Mouse (Mus musculus): ENCODE results near the gene Pde11a. TPM values are rescaled to one million over a fixed set of nuclear protein-coding genes. Genes with fewer than 3 reads are reported as not detected.
A peak's percentile ranks its signal among the peaks of the same experiment; 100 is the strongest.
"Not testable (repeated sequence)": the region's sequence is repeated elsewhere in the genome, so short reads cannot be mapped to it uniquely, and the experiment has no call there.

The Pde11a gene
- polyA plus RNA-seq, 1 experiment from 2014 or later: 0.59 TPM

DNA sequence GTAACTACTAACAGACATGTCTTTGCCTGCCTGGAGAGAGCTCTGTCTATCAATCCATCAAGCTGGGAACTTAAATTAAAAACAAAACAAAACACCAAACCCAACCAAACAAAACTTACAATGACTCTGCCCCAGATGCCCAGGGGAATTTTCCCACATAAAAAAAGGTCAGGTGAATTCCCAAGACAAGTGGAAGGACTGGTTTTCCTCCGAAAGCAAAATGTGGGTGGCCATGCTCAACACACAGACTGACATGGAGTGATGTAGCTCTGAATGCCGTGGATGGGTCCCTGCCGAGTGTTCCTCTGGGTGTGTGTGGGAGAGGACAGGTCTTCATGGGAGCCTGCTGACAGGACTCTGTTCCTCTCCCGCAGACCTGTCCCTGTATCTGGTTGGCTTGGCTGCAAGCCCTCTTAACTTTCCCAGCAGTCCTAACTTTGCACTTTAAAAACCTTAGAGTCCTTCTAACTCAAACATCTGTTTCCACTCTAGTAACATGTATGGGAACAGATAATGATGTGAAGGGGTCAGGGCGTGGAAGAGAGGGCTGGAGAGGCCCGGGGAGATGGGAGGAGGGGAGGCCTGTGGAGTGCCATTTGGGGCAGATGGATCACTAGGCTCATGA is 346.9 kb downstream of the Pde11a start:
- H3K27ac ChIP-seq (replicated peaks): no peak overlapping the region
- H3K4me1 ChIP-seq: peaks cover 44% of the 10 kb centered on the region
- 78% methylated on average over 6 of the region's 6 CpGs for WGBS
- no peak for ATAC-seq (replicated peaks)
- H3K9ac ChIP-seq (replicated peaks): no peak overlapping the region
- H3K4me3 ChIP-seq: no peak overlapping the region
- no peaks in the 10 kb centered on the region for H3K36me3 ChIP-seq
- no peaks in the 10 kb centered on the region for H3K9me3 ChIP-seq
- no peak overlapping the region for H3K4me2 ChIP-seq (replicated peaks)
- no peaks in the 10 kb centered on the region for H3K27me3 ChIP-seq

GRCm38 (mm10) chr2:75990885-75991539 is 347.6 kb downstream of the Pde11a start:
- Histone ChIP-seq H3K27ac (replicated peaks) (no peak overlapping the region), H3K9me3 (no peaks in the 10 kb centered on the region), H3K36me3 (no peaks in the 10 kb centered on the region), H3K9ac (replicated peaks) (no peak overlapping the region), H3K4me1 (peaks cover 44% of the 10 kb centered on the region), H3K27me3 (no peaks in the 10 kb centered on the region), H3K4me2 (replicated peaks) (no peak overlapping the region), H3K4me3 (no peak overlapping the region)
- WGBS: 63% methylated on average over 13 of the region's 13 CpGs
- no peak; the same call in 1 of the 2 replicates for ATAC-seq (replicated peaks)

DNA sequence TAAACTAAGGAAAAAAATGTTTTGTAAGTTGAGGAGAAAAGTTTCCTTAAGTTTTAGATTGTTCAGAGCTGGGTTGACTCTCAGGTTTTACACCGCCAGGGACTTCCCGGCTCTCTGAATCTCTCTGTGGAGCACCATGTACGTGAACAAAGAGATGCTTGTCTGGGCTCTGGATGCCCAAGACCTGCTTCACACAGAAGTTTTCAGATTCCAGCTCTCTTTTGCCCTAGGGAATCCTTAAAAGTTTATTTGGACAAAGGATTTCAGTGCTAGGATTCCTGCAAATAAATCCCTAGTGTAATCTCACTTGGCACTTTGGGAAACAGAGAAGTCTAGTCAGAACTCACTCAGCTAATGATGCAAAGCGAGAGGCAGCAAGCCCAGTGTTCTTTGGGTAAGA is 348.9 kb downstream of the Pde11a start:
- H3K4me1 ChIP-seq: peaks cover 50% of the 10 kb centered on the region
- ATAC-seq (replicated peaks): no peak
- whole genome bisulfite sequencing: 55% methylated on average over 4 of the region's 4 CpGs
- peak overlapping the region; percentile 84 for H3K27ac ChIP-seq (replicated peaks)
- no peaks in the 10 kb centered on the region for H3K27me3 ChIP-seq
- no peak overlapping the region for H3K4me3 ChIP-seq
- H3K36me3 ChIP-seq: no peaks in the 10 kb centered on the region
- no peak overlapping the region for H3K9ac ChIP-seq (replicated peaks)
- no peak overlapping the region for H3K4me2 ChIP-seq (replicated peaks)
- no peaks in the 10 kb centered on the region for H3K9me3 ChIP-seq

GRCm38 (mm10) chr2:75988779-75989363 is 349.7 kb downstream of the Pde11a start:
- 30% methylated on average over 7 of the region's 7 CpGs for WGBS
- peak; percentile 54 for ATAC-seq (replicated peaks)

GRCm38 (mm10) chr2:75988378-75988777 is 350.2 kb downstream of the Pde11a start:
- H3K4me2 ChIP-seq (replicated peaks): peak overlapping the region; percentile 19
- no peaks in the 10 kb centered on the region for H3K27me3 ChIP-seq
- no peak overlapping the region for H3K9ac ChIP-seq (replicated peaks)
- H3K9me3 ChIP-seq: no peaks in the 10 kb centered on the region
- peak; percentile 23; the same call in 1 of the 2 replicates for ATAC-seq (replicated peaks)
- 43% methylated on average over 4 of the region's 4 CpGs for WGBS
- no peaks in the 10 kb centered on the region for H3K36me3 ChIP-seq
- peaks cover 50% of the 10 kb centered on the region for H3K4me1 ChIP-seq
- peak overlapping the region; percentile 84 for H3K27ac ChIP-seq (replicated peaks)
- H3K4me3 ChIP-seq: no peak overlapping the region

More at GRCm38 (mm10) chr2:75988779-75989363, 349.7 kb downstream of the Pde11a start:
- no peak overlapping the region for H3K4me3 ChIP-seq
- H3K9me3 ChIP-seq: no peaks in the 10 kb centered on the region
- H3K36me3 ChIP-seq: no peaks in the 10 kb centered on the region
- H3K27me3 ChIP-seq: no peaks in the 10 kb centered on the region
- peak overlapping the region; percentile 84 for H3K27ac ChIP-seq (replicated peaks)
- H3K4me2 ChIP-seq (replicated peaks): peak overlapping the region; percentile 19
- H3K4me1 ChIP-seq: peaks cover 53% of the 10 kb centered on the region
- no peak overlapping the region for H3K9ac ChIP-seq (replicated peaks)

DNA sequence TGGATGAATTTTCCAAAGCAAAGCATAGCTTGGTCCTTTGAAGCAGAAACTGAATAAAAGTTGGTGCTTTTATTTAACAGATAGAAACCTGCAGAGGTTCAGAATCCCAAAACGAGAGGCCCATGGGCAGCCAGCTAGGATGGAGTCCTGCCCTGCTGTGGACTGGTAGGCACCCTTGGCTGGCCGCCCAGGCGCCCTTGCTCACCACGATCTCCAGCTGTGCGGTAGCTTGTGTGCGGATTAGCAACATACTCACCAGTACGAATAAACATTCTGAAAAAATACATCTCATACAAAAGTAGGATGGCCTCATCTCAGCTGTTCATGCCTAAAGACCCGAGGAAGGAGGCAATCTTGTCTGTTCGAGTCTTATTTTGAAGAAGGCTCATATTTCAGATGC is 350.8 kb downstream of the Pde11a start:
- H3K36me3 ChIP-seq: no peaks in the 10 kb centered on the region
- no peak overlapping the region for H3K9ac ChIP-seq (replicated peaks)
- H3K27me3 ChIP-seq: no peaks in the 10 kb centered on the region
- no peak overlapping the region for H3K4me3 ChIP-seq
- H3K4me1 ChIP-seq: peaks cover 44% of the 10 kb centered on the region
- 69% methylated on average over 9 of the region's 9 CpGs for WGBS
- H3K4me2 ChIP-seq (replicated peaks): no peak overlapping the region
- H3K9me3 ChIP-seq: no peaks in the 10 kb centered on the region
- ATAC-seq (replicated peaks): no peak
- H3K27ac ChIP-seq (replicated peaks): peak overlapping the region; percentile 84

DNA sequence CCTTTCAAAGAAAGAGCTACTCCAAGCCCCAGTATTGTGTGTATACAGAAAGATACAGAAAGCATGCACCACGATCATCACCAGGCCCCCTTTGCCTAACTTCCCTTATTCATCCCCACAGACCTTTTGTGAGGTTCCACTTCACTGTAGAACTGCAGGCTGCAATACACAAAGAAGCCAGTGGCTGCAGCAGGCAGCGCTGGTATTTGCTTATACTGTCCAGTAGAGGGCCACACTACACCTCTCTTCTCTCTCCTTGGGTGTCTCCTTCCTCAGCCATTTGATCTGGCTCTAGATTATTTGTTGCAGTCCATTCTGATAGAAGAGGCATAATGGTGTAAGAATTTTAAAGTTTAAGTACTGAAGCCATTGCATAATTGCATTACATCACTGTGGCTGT is 353.4 kb downstream of the Pde11a start:
- H3K9me3 ChIP-seq: no peaks in the 10 kb centered on the region
- 0 out of 2 replicates have a peak overlapping the region, but pooled peaks have one; percentile 20 for H3K9ac ChIP-seq (replicated peaks)
- no peaks in the 10 kb centered on the region for H3K36me3 ChIP-seq
- H3K27me3 ChIP-seq: no peaks in the 10 kb centered on the region
- WGBS: 0% methylated on average over 2 of the region's 2 CpGs
- ATAC-seq (replicated peaks): peak; percentile 71
- peak overlapping the region; percentile 32; the same call in 1 of the 2 replicates for H3K27ac ChIP-seq (replicated peaks)
- H3K4me2 ChIP-seq (replicated peaks): no peak overlapping the region
- no peak overlapping the region for H3K4me3 ChIP-seq
- H3K4me1 ChIP-seq: peaks cover 25% of the 10 kb centered on the region

DNA sequence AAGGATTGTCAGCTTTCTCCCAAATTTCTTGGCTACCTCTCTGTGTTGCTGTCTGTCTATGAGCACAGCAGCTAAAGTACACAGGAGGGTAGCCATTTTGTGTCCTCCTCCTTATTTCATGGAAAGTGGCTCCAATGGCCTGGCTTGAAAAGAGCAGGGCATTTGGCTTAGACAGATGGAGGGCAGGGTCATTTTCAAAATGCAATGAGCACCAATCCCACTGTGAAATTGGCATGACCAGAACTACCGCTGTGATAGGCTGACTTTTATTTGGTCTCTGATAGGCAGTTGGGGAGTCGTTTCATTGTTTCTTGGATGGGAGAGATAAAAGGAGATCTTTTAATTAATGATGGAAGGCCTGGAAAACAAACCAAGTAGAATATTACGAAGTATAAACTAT is 354.7 kb downstream of the Pde11a start:
- WGBS: 84% methylated on average over 3 of the region's 3 CpGs
- no peak for ATAC-seq (replicated peaks)
- H3K9me3 ChIP-seq: no peaks in the 10 kb centered on the region

GRCm38 (mm10) chr2:75983091-75983490 is 355.5 kb downstream of the Pde11a start:
- H3K27ac ChIP-seq (replicated peaks): no peak overlapping the region
- H3K27me3 ChIP-seq: no peaks in the 10 kb centered on the region
- H3K9ac ChIP-seq (replicated peaks): no peak overlapping the region
- H3K36me3 ChIP-seq: no peaks in the 10 kb centered on the region
- H3K4me1 ChIP-seq: peaks cover 15% of the 10 kb centered on the region
- no peak for ATAC-seq (replicated peaks)
- 98% methylated on average over 3 of the region's 3 CpGs for WGBS
- H3K4me2 ChIP-seq (replicated peaks): no peak overlapping the region
- H3K9me3 ChIP-seq: no peaks in the 10 kb centered on the region
- no peak overlapping the region for H3K4me3 ChIP-seq

More for the DNA sequence above, 354.7 kb downstream of the Pde11a start:
- Histone ChIP-seq H3K27me3 (no peaks in the 10 kb centered on the region), H3K36me3 (no peaks in the 10 kb centered on the region), H3K9ac (replicated peaks) (no peak overlapping the region), H3K4me3 (no peak overlapping the region), H3K4me2 (replicated peaks) (no peak overlapping the region), H3K4me1 (peaks cover 23% of the 10 kb centered on the region), H3K27ac (replicated peaks) (no peak overlapping the region)

- 94% methylated on average over 4 of the region's 4 CpGs for WGBS
- Histone ChIP-seq H3K36me3 (no peaks in the 10 kb centered on the region), H3K4me3 (no peak overlapping the region), H3K4me2 (replicated peaks) (no peak overlapping the region), H3K9me3 (no peaks in the 10 kb centered on the region), H3K4me1 (peaks cover 10% of the 10 kb centered on the region), H3K9ac (replicated peaks) (no peak overlapping the region), H3K27me3 (no peaks in the 10 kb centered on the region), H3K27ac (replicated peaks) (no peak overlapping the region)
- no peak for ATAC-seq (replicated peaks)
Measured at GRCm38 (mm10) chr2:75982626-75983025, 355.9 kb downstream of the Pde11a start.

DNA sequence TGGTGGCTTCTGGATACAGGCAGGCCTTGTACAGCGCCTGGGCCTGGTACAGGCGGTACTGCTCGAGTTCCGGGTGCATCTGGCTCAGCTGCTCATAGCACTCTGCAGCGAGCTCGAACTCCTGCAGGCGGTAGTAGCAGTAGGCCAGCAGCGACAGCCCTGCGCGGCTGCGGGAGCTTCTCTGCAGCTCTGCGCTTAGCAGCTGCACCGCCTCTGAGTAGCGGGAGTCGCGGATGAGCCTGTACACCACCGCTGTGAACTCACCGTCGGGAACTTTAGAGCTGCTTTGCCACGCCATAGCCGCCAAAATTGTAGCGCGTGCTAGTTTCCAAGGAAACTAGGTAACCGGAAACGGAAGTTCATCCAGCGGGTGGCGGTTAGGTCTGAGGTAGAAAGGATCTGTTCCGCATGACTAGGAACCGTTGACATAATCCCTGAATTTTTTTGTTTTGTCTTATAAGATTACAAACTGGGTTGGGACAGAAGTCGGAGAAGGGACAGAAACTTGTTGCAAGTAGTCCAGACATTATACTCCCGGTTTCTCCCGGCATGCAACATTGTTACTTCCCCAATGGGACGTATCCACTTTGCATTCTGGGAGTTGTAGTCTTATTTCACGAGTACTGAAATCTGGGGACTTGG is 357.0 kb downstream of the Pde11a start, which contains the start of gene Ttc30a1:
Gene Ttc30a1 (minus strand): TSS at position 528 of the 642 bp plus-strand sequence.
- WGBS: 2% methylated on average over 34 of the region's 34 CpGs
- peak; percentile 83 for ATAC-seq (replicated peaks)
- peak within 1 kb of the TSS; percentile 77 for H3K4me2 ChIP-seq (replicated peaks)
- 0 out of 2 replicates have a peak within 1 kb of the TSS, but pooled peaks have one; percentile 56 for H3K27ac ChIP-seq (replicated peaks)
- not testable (repeated sequence) for H3K27me3 ChIP-seq, H3K36me3 ChIP-seq, H3K4me1 ChIP-seq, H3K9me3 ChIP-seq
- H3K4me3 ChIP-seq: peak within 1 kb of the TSS; percentile 53
- peak within 1 kb of the TSS; percentile 39; the same call in 1 of the 2 replicates for H3K9ac ChIP-seq (replicated peaks)

DNA sequence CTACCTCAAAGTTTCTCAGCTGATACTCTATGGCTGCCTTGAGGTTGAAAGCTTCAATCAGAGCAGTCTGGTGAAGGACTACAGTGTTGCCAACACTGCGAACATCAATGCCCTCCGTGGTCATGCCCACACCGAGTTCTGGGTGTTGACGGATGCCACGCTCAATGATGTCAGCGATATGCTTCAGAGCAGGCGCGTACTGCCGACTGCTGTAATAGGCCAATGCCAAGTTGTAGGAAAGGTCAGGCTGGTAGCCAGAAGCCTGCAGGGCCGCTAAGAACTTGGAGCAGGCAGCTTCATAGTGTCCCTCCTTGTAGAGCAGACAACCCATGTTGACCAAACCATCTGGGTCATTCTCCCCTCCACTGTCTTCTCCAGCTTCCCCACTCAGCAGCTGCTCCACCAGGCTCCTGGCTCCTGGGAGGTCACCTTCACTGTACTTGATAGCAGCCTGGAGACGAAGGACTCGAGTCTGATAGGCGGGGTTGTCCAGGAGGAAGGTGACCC is 357.6 kb downstream of the Pde11a start:
- H3K9ac ChIP-seq (replicated peaks); ATAC-seq (replicated peaks); H3K36me3 ChIP-seq; H3K27ac ChIP-seq (replicated peaks); H3K4me1 ChIP-seq; H3K27me3 ChIP-seq; H3K9me3 ChIP-seq: not testable (repeated sequence)
- Histone ChIP-seq H3K4me3 (peak overlapping the region; percentile 53; the same call in 1 of the 2 replicates), H3K4me2 (replicated peaks) (peak overlapping the region; percentile 77)
- 95% methylated on average over 13 of the region's 13 CpGs for WGBS
